Mouse (Mus musculus) mesoderm, embryonic 11.5 days (tissue): Measurements from ENCODE around the gene Knstrn.
A peak's percentile ranks its signal among the peaks of the same experiment; 100 is the strongest.

Source experiments
- DNase-seq: peaks from one replicate; pipeline ENCODE4 v3.0.0-alpha.2; 2012; ENCODE audit warnings: low read depth, low spot score

The Knstrn gene

DNA sequence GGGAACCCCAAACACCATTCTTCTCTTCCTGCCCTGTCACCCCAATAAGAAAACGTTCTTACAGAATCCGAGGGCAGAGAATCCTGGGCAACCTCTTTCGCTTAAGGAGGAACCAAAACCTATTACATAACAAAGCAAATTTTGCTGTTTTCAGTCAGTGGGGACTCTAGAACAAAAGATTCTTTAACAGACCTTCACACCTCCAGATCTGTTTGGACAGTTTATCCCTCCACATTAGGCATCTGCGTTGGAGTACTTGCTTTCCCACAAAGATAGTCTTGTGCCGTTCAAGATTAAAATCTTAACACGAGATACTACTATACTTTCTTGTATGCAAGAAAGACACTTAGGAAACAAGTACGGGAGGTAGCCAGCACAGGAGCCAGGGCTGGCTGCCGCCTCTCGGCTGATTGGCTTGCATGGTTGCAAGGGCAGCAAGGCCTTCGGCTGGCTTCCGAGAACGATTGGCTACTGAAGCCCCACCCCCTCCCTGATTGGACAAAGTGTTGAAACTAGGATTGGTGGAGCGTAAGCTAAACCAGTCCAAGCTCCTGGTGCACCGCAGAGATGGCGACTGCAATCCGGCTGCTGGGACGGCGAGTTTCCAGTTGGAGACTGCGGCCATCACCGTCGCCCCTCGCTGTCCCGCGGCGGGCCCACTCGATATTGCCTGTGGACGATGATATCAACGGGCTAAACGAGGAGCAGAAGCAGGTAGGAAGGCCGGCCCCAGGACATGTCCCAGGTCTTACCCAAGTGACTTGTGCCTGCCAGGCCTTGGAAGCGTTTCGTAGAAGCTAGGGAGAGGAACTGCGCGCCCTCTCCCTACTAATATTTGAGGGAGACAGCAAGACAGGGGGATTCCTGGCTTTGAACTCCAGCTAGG is 47.9 kb downstream of the Knstrn start, which contains the start of gene Ivd:
Ivd (plus strand) TSS at position 501 of the 886 bp plus-strand sequence.
- DNase-seq = peak; percentile 96

DNA sequence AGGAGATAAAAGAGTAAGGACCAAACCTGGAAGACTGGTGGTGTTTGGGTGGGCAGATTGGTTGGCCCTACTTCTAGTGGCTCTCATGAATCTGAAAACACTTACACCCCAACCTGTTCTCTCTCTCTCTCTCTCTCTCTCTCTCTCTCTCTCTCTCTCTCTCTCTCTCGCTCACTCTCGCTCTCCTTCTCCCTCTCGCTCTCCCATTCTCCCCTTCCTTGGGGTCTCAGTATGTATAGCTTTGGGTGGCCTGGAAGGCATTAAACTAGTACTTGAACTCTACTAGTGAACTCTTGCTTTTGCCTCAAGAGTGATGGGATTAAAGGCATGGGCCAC is 48.5 kb downstream of the Knstrn start:
- DNase-seq = no peak

DNA sequence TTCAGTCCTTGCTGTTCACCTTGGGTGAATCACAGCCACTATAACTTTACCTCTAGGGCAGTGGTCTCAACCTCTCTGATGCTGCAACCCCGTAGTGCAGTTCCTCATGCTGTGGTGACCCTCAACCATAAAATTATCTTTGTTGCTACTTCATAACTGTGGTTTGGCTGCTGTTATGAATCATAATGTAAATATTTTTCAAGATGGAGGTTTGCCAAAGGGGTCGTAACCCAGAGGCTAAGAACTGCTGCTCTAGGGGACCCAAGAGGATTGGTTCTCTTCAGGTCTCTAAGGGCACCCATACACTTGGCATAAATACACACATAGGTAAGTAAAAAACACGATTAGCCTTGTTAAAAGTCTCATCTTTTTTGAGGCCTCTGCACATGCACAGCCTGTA is 56.8 kb downstream of the Knstrn start:
- DNase-seq = no peak

DNA sequence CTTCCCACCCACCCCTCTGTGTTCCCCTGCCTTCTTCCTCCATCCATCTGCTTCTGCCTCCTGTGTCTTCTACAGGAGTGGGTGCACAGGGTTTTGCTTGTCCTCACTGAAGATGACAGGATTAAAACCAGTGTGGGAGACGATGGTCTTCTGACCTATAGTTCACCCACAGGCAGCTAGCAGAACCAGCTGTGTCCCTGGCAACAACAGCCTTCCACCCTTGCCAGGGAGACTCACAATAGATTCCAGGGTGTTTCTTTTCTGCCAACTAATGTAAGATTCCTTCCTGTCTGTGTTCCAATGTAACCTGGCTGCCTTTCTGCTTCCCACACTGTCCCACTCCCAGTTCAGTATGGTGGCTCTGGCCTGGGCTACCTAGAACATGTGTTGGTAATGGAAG is 57.2 kb downstream of the Knstrn start:
- DNase-seq = no peak

DNA sequence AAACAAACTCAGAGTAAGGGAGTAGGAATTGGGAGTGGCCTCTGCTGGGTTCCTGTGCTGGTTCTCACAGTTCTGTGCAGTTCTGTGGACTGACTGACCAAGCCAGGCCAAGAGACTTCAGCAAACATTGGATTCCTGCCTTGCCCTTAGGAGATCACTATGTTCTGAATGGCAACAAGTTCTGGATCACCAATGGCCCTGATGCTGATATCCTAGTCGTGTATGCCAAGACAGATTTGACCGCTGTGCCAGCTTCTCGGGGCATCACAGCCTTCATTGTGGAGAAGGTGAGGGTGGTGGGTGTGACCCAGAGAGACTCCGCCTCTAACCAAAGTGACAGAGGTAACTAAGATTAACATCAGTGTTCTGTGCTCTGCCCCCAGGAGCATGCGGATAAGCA is 59.2 kb downstream of the Knstrn start:
- DNase-seq = no peak

DNA sequence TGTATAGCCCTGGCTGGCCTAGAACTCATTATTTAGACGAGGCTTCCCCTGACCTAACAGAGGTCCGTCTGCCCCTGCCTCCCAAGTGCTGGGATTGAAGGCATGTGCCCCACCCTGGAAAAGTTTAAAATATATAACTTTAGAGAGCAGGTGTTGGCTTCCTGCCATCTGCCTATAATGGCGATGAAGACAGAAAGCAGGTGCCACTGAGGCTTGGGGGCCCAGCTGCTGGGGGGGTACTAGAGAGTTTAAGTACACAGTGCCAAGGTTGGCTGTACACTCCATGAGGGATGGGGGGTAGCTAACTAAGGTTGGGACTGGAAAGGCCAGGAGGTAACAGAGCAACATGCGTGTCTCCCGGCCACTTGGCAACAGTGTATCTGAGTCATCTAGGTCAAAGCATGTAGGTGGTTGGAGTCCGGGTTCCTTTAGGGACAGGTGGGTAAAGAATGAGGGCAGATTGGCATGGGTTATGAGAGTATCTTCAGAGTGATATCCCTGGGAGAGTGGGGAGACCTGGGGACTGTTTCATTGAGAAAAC is 60.2 kb downstream of the Knstrn start:
- no peak for DNase-seq

DNA sequence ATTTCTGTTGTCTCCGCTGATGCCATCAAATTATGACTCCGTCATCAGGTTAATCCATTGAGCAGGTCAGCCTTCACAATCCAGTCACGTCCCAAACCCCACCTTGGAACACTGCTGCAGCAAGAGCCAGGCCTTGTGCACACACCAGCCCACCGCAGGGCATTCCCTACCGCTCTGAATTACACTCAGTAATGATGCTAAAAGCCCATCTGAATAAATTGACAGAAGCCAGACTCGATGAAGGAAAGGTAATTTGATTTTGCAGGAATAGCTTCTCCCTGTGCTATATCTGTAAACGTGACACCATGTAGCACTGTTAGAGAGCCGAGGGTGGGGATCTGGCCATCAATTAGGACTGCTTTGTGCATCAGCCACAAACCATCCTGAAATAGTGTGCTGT is 61.5 kb downstream of the Knstrn start:
- DNase-seq = no peak

DNA sequence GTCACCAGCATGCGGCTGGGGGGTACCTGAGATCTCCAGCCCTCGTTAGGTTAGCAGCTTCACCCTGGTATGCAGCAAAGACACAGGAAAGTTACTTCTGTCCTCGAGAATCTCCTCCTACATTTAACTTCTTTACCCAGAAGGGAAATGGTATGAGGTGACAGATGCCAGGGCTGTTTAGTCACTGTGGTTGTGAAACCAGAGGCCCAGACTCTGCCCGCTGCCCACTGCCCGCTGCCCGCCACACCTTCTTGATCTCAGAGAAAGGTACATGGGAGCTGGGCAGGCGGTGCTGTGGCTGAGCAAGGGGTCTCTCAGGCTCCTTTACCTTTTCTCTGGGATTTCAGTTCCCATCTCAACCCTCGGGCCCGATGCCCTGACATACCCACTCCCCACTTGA is 62.6 kb downstream of the Knstrn start:
- no peak for DNase-seq

GRCm38 (mm10) chr2:118881019-118881418 is 67.2 kb downstream of the Knstrn start:
- DNase-seq = no peak

DNA sequence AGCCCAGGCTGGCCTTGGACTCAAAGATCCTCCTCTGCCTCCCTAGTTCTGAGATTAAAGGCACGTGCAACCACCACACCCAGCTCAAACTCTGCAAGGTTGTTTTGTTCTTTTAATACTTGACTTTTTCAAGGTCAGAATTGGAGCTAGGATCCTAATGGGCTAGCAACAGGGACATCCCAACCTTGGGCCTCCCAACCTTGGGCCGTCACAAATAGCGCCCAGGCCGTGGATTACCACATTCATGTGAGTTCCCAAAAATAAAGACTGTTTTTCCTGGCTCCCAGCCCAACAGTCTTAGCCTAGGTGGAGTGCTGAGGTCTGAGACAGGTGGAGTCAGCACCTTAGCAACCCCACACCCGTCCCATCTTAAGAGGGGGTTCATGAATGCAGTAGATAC is 68.2 kb downstream of the Knstrn start:
- DNase-seq = no peak

DNA sequence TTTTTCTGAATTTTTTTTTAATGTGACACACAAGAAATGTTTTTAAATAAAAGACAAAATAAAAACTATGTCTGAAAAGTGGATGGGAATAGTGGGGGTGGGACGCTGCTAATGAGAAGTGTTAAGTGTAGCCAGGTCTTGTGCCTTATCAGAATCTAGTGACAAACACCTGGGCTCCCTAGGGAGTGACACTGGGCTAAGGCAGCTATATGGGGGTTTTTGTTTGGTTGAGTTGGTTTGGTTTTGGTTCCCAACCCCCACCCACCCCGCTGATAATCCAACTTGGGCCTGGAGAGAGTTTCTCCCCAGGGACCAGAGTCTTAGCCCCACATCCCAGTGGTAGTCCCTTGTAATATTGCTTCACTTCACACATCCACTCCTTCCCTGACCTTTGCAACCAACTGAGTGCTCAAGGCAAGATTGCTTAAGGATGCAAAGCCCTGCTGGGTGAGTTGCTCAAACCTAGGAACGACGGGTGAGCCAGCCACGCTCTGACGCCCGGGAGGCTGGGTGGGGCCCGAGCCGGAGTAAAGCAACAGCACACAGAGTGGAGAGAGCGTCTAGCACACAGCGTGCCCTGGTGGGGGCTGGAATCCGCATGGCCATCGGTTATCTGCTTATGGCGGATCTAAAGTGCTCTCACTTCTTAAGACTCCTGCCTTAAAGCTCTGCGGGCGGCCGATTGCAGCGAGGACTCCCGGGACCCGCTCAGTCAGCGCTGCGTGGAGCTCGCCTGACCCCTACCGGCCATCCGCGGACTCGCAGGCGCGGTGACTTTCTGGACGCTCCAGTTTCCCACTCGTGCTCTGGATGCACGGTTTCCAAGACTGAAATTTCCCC is 69.3 kb downstream of the Knstrn start:
- peak; percentile 81 for DNase-seq

GRCm38 (mm10) chr2:118887440-118887839 is 73.6 kb downstream of the Knstrn start:
- DNase-seq = no peak

GRCm38 (mm10) chr2:118887845-118888548 is 74.2 kb downstream of the Knstrn start:
- DNase-seq = no peak

- no peak for DNase-seq
Measured at GRCm38 (mm10) chr2:118891173-118891572, 77.4 kb downstream of the Knstrn start.

DNA sequence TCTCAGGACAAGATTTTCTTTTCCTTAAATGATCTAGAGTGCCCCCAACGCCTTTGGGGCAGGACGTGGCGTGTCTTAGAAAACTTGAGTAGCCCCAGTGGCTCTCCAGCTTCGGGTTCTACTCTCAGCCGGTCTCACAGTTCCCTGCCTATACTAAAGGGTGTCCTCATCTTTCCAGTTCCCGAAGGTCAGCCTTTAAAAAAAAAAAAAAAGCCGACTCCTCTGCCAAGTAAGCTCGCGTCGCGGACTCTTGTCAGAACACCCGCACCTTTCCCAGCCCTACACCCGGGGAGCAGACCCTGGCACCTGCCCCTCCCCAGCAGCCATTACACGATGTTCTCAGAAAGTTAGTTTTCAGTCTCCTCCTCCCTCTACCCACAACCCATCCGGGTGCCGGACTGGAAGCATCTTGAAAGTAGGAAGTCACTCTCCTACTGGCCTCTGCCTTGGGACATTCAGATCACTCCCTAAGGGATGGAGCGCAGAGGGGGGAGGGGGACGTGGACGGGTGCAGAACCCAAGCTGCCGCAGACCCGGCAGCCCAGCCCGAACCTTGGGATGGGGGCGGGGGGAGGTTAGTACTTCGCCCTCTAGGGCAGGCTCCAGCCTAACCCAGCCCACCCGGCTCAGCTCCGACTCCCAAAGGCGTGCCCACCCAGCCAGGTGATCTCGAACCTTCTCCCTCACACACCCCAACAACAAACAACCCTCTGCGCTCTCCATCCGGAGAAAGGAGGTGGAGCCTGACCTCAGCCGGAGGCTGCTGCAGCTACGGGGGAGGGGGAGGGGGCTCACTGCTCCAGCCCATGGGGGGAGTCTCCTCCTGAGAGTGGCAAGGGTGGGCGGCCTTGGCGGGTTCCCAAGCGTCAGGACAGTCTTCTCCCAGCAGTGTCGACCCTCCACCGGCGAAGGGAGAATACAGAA is 82.4 kb downstream of the Knstrn start:
- DNase-seq = peak; percentile 39

DNA sequence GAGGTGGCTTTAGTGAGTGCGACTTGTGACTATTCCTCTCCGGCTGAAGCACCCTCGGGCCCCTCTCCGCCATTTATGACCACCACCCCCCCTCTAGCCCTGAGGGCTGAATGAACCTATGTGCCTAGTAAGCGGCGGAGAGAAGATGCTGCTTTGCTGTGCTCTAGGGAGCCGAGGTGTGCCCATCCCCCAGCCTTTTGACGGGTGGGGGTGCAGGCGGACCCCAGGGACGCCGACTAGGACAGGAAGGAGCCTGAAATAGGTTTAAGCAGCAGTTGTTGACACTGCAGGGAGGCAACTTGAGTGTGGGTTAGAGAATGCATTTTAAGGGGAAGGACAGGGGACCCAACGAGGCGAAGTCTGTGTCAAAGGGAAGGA is 83.1 kb downstream of the Knstrn start:
- DNase-seq = no peak

DNA sequence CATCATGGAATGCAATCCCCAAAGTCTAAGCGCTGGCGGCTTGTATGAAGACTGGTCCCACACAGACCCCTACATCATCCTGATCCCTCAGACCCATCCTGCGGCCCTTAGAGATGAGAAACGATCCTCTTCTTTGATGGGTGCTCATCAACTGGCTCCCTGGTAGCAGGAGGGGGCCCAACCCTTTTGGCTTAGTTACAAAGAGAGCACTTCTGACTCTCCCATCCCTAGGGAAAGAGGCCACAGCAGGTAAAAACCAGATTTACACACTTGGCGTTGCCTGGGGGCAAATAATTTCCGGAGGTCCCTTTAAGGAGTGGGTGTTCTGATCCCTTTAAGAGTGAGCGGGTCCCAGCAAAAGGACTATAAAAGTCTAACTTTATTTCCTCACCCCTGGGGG is 83.6 kb downstream of the Knstrn start:
- DNase-seq = peak; percentile 12

GRCm38 (mm10) chr2:118897808-118898207 is 84.0 kb downstream of the Knstrn start:
- DNase-seq = no peak

- no peak for DNase-seq
Measured at GRCm38 (mm10) chr2:118898771-118899170, 85.0 kb downstream of the Knstrn start.

- DNase-seq = no peak
Measured at GRCm38 (mm10) chr2:118899306-118899705, 85.5 kb downstream of the Knstrn start.
